Mouse (Mus musculus): ENCODE measurements around the gene Scd4.

- TF ChIP-seq POLR2A (IDR thresholded peaks at IDR 0.05; ENCODE audit: low read depth, low read length) (no peak), CTCF (IDR thresholded peaks at IDR 0.05; ENCODE audit: extremely low read depth, insufficient read depth, insufficient read length, insufficient replicate concordance) (no peak)
Observed at GRCm38 (mm10) chr19:44283157-44284024, 49.5 kb upstream of the Scd4 start.
